Mouse (Mus musculus) limb, embryonic 11.5 days (tissue): ENCODE measurements around the gene Kiz. TPM values are rescaled to one million over a fixed set of nuclear protein-coding genes. Genes with fewer than 3 reads are reported as not detected.

Experiments used
- ATAC-seq: fragments of 200-750 bp; cut with Nextera tagmentation; 2 replicates; pipeline ENCODE4 v1.8.0; 2017; ENCODE audit warnings: low read depth; ENCODE audit not compliant: insufficient number of reproducible peaks, low FRiP score, low TSS enrichment
- DNase-seq: peaks from one replicate; pipeline ENCODE4 v3.0.0-alpha.2; 2015; ENCODE audit warnings: low spot score
- H3K27ac ChIP-seq: fragments of 300-500 bp; sonication (generic); replicated peaks from 2 replicates; pipeline ENCODE4 v1.5.1; 2014; ENCODE audit warnings: low read depth, mild to moderate bottlenecking, low read length
- H3K27me3 ChIP-seq: fragments of 300-500 bp; sonication (generic); 2 replicates; pipeline ENCODE4 v1.6.1; 2014; ENCODE audit warnings: mild to moderate bottlenecking, low read length, mixed read lengths; ENCODE audit not compliant: control insufficient read depth, insufficient read depth
- H3K36me3 ChIP-seq: fragments of 300-500 bp; sonication (generic); 2 replicates; pipeline ENCODE4 v1.6.1; 2014; ENCODE audit warnings: mild to moderate bottlenecking, low read length, moderate library complexity, mixed read lengths; ENCODE audit not compliant: control insufficient read depth, insufficient read depth
- H3K4me1 ChIP-seq: fragments of 300-500 bp; sonication (generic); 2 replicates; pipeline ENCODE4 v1.6.1; 2014; ENCODE audit warnings: low read length, mixed read lengths; ENCODE audit not compliant: control insufficient read depth, insufficient read depth
- H3K4me2 ChIP-seq: fragments of 300-500 bp; sonication (generic); 2 replicates; pipeline ENCODE4 v1.6.1; 2014; ENCODE audit warnings: low read depth, mild to moderate bottlenecking, moderate library complexity; ENCODE audit not compliant: severe bottlenecking
- H3K4me3 ChIP-seq: fragments of 300-500 bp; sonication (generic); 2 replicates; pipeline ENCODE4 v1.5.1; 2014; ENCODE audit warnings: low read depth, low read length
- H3K9ac ChIP-seq: fragments of 300-500 bp; sonication (generic); 2 replicates; pipeline ENCODE4 v1.6.1; 2014; ENCODE audit warnings: mild to moderate bottlenecking, low read length
- H3K9me3 ChIP-seq: fragments of 300-500 bp; sonication (generic); 2 replicates; pipeline ENCODE4 v1.6.1; 2016; ENCODE audit warnings: low read length; ENCODE audit not compliant: control insufficient read depth
- WGBS: fragments of 180-500 bp; shearing (Covaris S2); extraction: QIAGEN DNeasy Blood & Tissue Kit; methylation state at CpG from one replicate; pipeline ENCODE4 v1.1.7; 2014; 5-methylcytosine and 5-hydroxymethylcytosine counted together
- polyA plus RNA-seq: library from polyadenylated mRNA; unstranded; fragments of >200 nt; fragmentation: Nextera tagmentation; extraction: Ambion mirVana; gene quantifications from 2 replicates; pipeline ENCODE4 v1.2.1, GENCODE M21; 2014

The Kiz gene
- 31.1 and 34.3 TPM in 2 replicates for polyA plus RNA-seq

GRCm38 (mm10) chr2:146855599-146856039 lies at the start of gene Kiz:
Kiz (plus strand) TSS chr2:146855864.
- H3K27ac ChIP-seq: no peak within 1 kb of the TSS
- ATAC-seq (peak; percentile 99), DNase-seq (peak; percentile 97)
- peak within 1 kb of the TSS; percentile 79 for H3K4me2 ChIP-seq
- H3K36me3 ChIP-seq: no peaks in the 10 kb centered on the region
- H3K9me3 ChIP-seq: no peaks in the 10 kb centered on the region
- WGBS: 0% methylated on average over 32 of the region's 32 CpGs
- H3K4me3 ChIP-seq: peak within 1 kb of the TSS; percentile 69
- peak within 1 kb of the TSS; percentile 75 for H3K9ac ChIP-seq
- H3K4me1 ChIP-seq: no peaks in the 10 kb centered on the region
- no peaks in the 10 kb centered on the region for H3K27me3 ChIP-seq

GRCm38 (mm10) chr2:146809706-146810256 lies 45.9 kb upstream of the Kiz start:
- H3K27ac ChIP-seq: no peak overlapping the region
- no peak overlapping the region for H3K4me3 ChIP-seq
- no peaks in the 10 kb centered on the region for H3K9me3 ChIP-seq
- H3K4me1 ChIP-seq: no peaks in the 10 kb centered on the region
- ATAC-seq (no peak), DNase-seq (peak; percentile 5)
- no peaks in the 10 kb centered on the region for H3K27me3 ChIP-seq
- H3K36me3 ChIP-seq: no peaks in the 10 kb centered on the region
- WGBS: 89% methylated on average over 7 of the region's 7 CpGs
- no peak overlapping the region for H3K9ac ChIP-seq
- no peak overlapping the region for H3K4me2 ChIP-seq

- H3K9ac ChIP-seq: no peak overlapping the region
- H3K9me3 ChIP-seq: no peaks in the 10 kb centered on the region
- 83% methylated on average over 13 of the region's 13 CpGs for WGBS
- no peak overlapping the region for H3K4me2 ChIP-seq
- H3K4me3 ChIP-seq: no peak overlapping the region
- DNase-seq: peak; percentile 22
- no peaks in the 10 kb centered on the region for H3K27me3 ChIP-seq
- H3K27ac ChIP-seq: no peak overlapping the region
- ATAC-seq: no peak
- no peaks in the 10 kb centered on the region for H3K36me3 ChIP-seq
- no peaks in the 10 kb centered on the region for H3K4me1 ChIP-seq
Observed at GRCm38 (mm10) chr2:146810695-146811094, 45.0 kb upstream of the Kiz start.

- Histone ChIP-seq H3K27ac (no peak overlapping the region), H3K4me1 (no peaks in the 10 kb centered on the region), H3K9ac (no peak overlapping the region), H3K4me3 (no peak overlapping the region), H3K27me3 (no peaks in the 10 kb centered on the region), H3K36me3 (no peaks in the 10 kb centered on the region), H3K9me3 (no peaks in the 10 kb centered on the region), H3K4me2 (no peak overlapping the region)
- ATAC-seq: no peak
- DNase-seq: peak; percentile 8
- 89% methylated on average over 7 of the region's 7 CpGs for WGBS
Observed at GRCm38 (mm10) chr2:146814978-146815377, 40.7 kb upstream of the Kiz start.

- Histone ChIP-seq H3K9me3 (no peaks in the 10 kb centered on the region), H3K4me2 (no peak overlapping the region), H3K27me3 (no peaks in the 10 kb centered on the region), H3K27ac (no peak overlapping the region), H3K9ac (no peak overlapping the region), H3K36me3 (no peaks in the 10 kb centered on the region), H3K4me3 (no peak overlapping the region), H3K4me1 (no peaks in the 10 kb centered on the region)
- 85% methylated on average over 4 of the region's 4 CpGs for WGBS
- ATAC-seq (no peak), DNase-seq (no peak)
Observed at GRCm38 (mm10) chr2:146819065-146819464, 36.6 kb upstream of the Kiz start.

GRCm38 (mm10) chr2:146823483-146823951 lies 32.1 kb upstream of the Kiz start:
- 46% methylated on average over 11 of the region's 11 CpGs for WGBS
- H3K9me3 ChIP-seq: no peaks in the 10 kb centered on the region
- H3K27me3 ChIP-seq: no peaks in the 10 kb centered on the region
- no peaks in the 10 kb centered on the region for H3K36me3 ChIP-seq
- ATAC-seq (no peak), DNase-seq (peak; percentile 24)
- H3K9ac ChIP-seq: no peak overlapping the region
- H3K4me3 ChIP-seq: no peak overlapping the region
- H3K4me1 ChIP-seq: no peaks in the 10 kb centered on the region
- no peak overlapping the region for H3K27ac ChIP-seq
- no peak overlapping the region for H3K4me2 ChIP-seq

- whole genome bisulfite sequencing: 55% methylated on average over 8 of the region's 8 CpGs
- no peaks in the 10 kb centered on the region for H3K36me3 ChIP-seq
- no peak overlapping the region for H3K9ac ChIP-seq
- ATAC-seq (no peak), DNase-seq (peak; percentile 28)
- no peaks in the 10 kb centered on the region for H3K9me3 ChIP-seq
- H3K27ac ChIP-seq: no peak overlapping the region
- H3K4me1 ChIP-seq: no peaks in the 10 kb centered on the region
- H3K4me3 ChIP-seq: no peak overlapping the region
- H3K4me2 ChIP-seq: no peak overlapping the region
- no peaks in the 10 kb centered on the region for H3K27me3 ChIP-seq
Observed at GRCm38 (mm10) chr2:146824043-146824442, 31.6 kb upstream of the Kiz start.

- H3K36me3 ChIP-seq: no peaks in the 10 kb centered on the region
- H3K4me1 ChIP-seq: no peaks in the 10 kb centered on the region
- no peak overlapping the region for H3K4me2 ChIP-seq
- H3K9me3 ChIP-seq: no peaks in the 10 kb centered on the region
- peaks cover 17% of the 10 kb centered on the region for H3K27me3 ChIP-seq
- no peak overlapping the region for H3K27ac ChIP-seq
- 87% methylated on average over 4 of the region's 4 CpGs for WGBS
- no peak for ATAC-seq
- no peak for DNase-seq
- no peak overlapping the region for H3K4me3 ChIP-seq
- H3K9ac ChIP-seq: no peak overlapping the region
Observed at GRCm38 (mm10) chr2:146828006-146828405, 27.7 kb upstream of the Kiz start.
